Mouse (Mus musculus) heart, postnatal 0 days (tissue): ENCODE measurements at regions not wholly inside any gene's neighbourhood (a gene's known extent, or its start where the extent isn't known, plus 50 kb on each side); places are given as distances from the start of the nearest gene placed in this dataset.

Experiments used
- ATAC-seq: fragments of 200-750 bp; cut with Nextera tagmentation; 2 replicates; pipeline ENCODE4 v1.8.0; 2017; ENCODE audit warnings: low read depth, moderate number of reproducible peaks, moderate library complexity; ENCODE audit not compliant: insufficient read depth
- DNase-seq: peaks from one replicate; pipeline ENCODE4 v3.0.0-alpha.2; 2016; ENCODE audit warnings: low spot score
- H3K27ac ChIP-seq: fragments of 300-500 bp; sonication (generic); 2 replicates; pipeline ENCODE4 v1.5.1; 2014; ENCODE audit warnings: low read depth, mild to moderate bottlenecking
- H3K27me3 ChIP-seq: fragments of 300-500 bp; sonication (generic); 2 replicates; pipeline ENCODE4 v1.6.1; 2014; ENCODE audit warnings: low read length, mixed read lengths; ENCODE audit not compliant: control insufficient read depth, insufficient read depth
- H3K36me3 ChIP-seq: fragments of 300-500 bp; sonication (generic); replicated peaks from 2 replicates; pipeline ENCODE4 v1.6.1; 2014; ENCODE audit warnings: low read length, mixed read lengths; ENCODE audit not compliant: control insufficient read depth, insufficient read depth
- H3K4me1 ChIP-seq: fragments of 300-500 bp; sonication (generic); 2 replicates; pipeline ENCODE4 v1.6.1; 2014; ENCODE audit warnings: antibody characterized with exemption; ENCODE audit not compliant: control insufficient read depth, insufficient read depth
- H3K4me2 ChIP-seq: fragments of 300-500 bp; sonication (generic); 2 replicates; pipeline ENCODE4 v1.6.1; 2014; ENCODE audit warnings: low read depth, mild to moderate bottlenecking, low read length, moderate library complexity
- H3K4me3 ChIP-seq: fragments of 300-500 bp; sonication (generic); 2 replicates; pipeline ENCODE4 v1.5.1; 2014; ENCODE audit warnings: low read depth, low read length
- H3K9ac ChIP-seq: fragments of 300-500 bp; sonication (generic); replicated peaks from 2 replicates; pipeline ENCODE4 v1.6.1; 2014; ENCODE audit warnings: low read depth, low read length, mixed read lengths
- H3K9me3 ChIP-seq: fragments of 300-500 bp; sonication (generic); replicated peaks from 2 replicates; pipeline ENCODE4 v1.6.1; 2016; ENCODE audit warnings: low read length; ENCODE audit not compliant: control insufficient read depth
- CTCF ChIP-seq: IDR thresholded peaks from 2 replicates; pipeline ENCODE4 v1.5.1; 2016; ENCODE audit warnings: antibody characterized with exemption, control low read depth, low read depth
- EP300 ChIP-seq: IDR thresholded peaks from 2 replicates; pipeline ENCODE4 v1.6.1; 2016; ENCODE audit warnings: antibody characterized with exemption, low read depth
- WGBS: fragments of 180-500 bp; shearing (Covaris S2); extraction: QIAGEN DNeasy Blood & Tissue Kit; methylation state at CpG from one replicate; pipeline ENCODE4 v1.1.7; 2014; 5-methylcytosine and 5-hydroxymethylcytosine counted together

GRCm38 (mm10) chr12:25251411-25252171, 154.7 kb upstream of the Id2 start:
- 81% methylated on average over 4 of the region's 4 CpGs for WGBS
- TF ChIP-seq CTCF, result no peak
- no peak for TF ChIP-seq EP300
- Histone ChIP-seq H3K27ac (no peak overlapping the region), H3K4me2 (no peak overlapping the region), H3K4me1 (peaks cover 7% of the 10 kb centered on the region; the same call in 1 of the 2 replicates), H3K4me3 (no peak overlapping the region), H3K9ac (no peak overlapping the region), H3K27me3 (no peaks in the 10 kb centered on the region), H3K9me3 (no peaks in the 10 kb centered on the region), H3K36me3 (no peaks in the 10 kb centered on the region)
- ATAC-seq, result no peak
- DNase-seq, result no peak

GRCm38 (mm10) chr12:25250881-25251280, 153.9 kb upstream of the Id2 start:
- 78% methylated on average over 3 of the region's 3 CpGs for WGBS
- ATAC-seq (no peak), DNase-seq (no peak)
- H3K4me1 ChIP-seq, result peaks cover 10% of the 10 kb centered on the region
- H3K9ac ChIP-seq, result no peak overlapping the region
- H3K36me3 ChIP-seq, result no peaks in the 10 kb centered on the region
- no peak overlapping the region for H3K27ac ChIP-seq
- no peak overlapping the region for H3K4me3 ChIP-seq
- H3K27me3 ChIP-seq, result no peaks in the 10 kb centered on the region
- no peaks in the 10 kb centered on the region for H3K9me3 ChIP-seq
- H3K4me2 ChIP-seq, result no peak overlapping the region
- TF ChIP-seq EP300, result no peak
- no peak for TF ChIP-seq CTCF

GRCm38 (mm10) chr12:25248681-25249366, 151.9 kb upstream of the Id2 start:
- Histone ChIP-seq H3K36me3 (no peaks in the 10 kb centered on the region), H3K4me3 (no peak overlapping the region), H3K9ac (no peak overlapping the region), H3K9me3 (no peaks in the 10 kb centered on the region), H3K27ac (no peak overlapping the region), H3K27me3 (no peaks in the 10 kb centered on the region), H3K4me2 (0 out of 2 replicates have a peak overlapping the region, but pooled peaks have one; percentile 9), H3K4me1 (peaks cover 19% of the 10 kb centered on the region)
- WGBS, result 75% methylated on average over 13 of the region's 13 CpGs
- TF ChIP-seq CTCF, result no peak
- TF ChIP-seq EP300, result no peak
- DNase-seq (no peak), ATAC-seq (no peak)

GRCm38 (mm10) chr12:25246566-25246965, 149.6 kb upstream of the Id2 start:
- Histone ChIP-seq H3K9ac (no peak overlapping the region), H3K36me3 (no peaks in the 10 kb centered on the region)
- TF ChIP-seq CTCF (no peak), EP300 (no peak)

GRCm38 (mm10) chr12:25245661-25246060, 148.7 kb upstream of the Id2 start:
- TF ChIP-seq CTCF (no peak), EP300 (no peak)
- ATAC-seq (no peak), DNase-seq (no peak)
- H3K27ac ChIP-seq, result peak overlapping the region; percentile 38; the same call in 1 of the 2 replicates
- no peaks in the 10 kb centered on the region for H3K27me3 ChIP-seq
- H3K4me1 ChIP-seq, result peaks cover 19% of the 10 kb centered on the region
- WGBS, result 48% methylated on average over 5 of the region's 5 CpGs
- H3K4me3 ChIP-seq, result no peak overlapping the region
- no peaks in the 10 kb centered on the region for H3K9me3 ChIP-seq
- no peak overlapping the region for H3K9ac ChIP-seq
- H3K36me3 ChIP-seq, result no peaks in the 10 kb centered on the region
- no peak overlapping the region; the same call in 1 of the 2 replicates for H3K4me2 ChIP-seq

More at GRCm38 (mm10) chr12:25246566-25246965, 149.6 kb upstream of the Id2 start:
- Histone ChIP-seq H3K27me3 (no peaks in the 10 kb centered on the region), H3K4me3 (no peak overlapping the region), H3K4me1 (peaks cover 19% of the 10 kb centered on the region), H3K9me3 (no peaks in the 10 kb centered on the region), H3K4me2 (no peak overlapping the region), H3K27ac (no peak overlapping the region)
- 80% methylated on average over 7 of the region's 7 CpGs for WGBS
- ATAC-seq (no peak), DNase-seq (no peak)
